In the genomic region with DNA sequence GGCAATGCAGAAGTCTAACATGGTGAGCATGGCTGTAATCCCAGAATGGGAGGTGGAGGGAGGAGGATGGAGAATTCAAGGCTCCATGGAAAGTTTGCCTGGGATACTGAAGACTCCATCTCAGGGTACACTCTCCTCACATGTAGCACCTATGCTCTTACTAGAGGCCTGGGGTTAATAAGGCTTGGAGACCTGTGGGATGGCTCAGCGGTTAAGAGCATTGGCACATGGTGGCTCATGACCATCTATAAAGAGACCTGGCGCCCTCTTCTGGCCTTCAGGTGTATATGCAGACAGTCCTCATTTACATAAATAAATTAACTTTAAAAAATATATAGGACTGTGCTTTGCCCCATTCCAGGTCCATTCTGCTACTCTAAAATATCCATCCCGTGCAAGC, we compare ENCODE assay signal across 11 mouse cellular contexts. TPM values are rescaled to one million over a fixed set of nuclear protein-coding genes. Genes with fewer than 3 reads are reported as not detected.
DNase-seq lines count a peak whose midpoint lies in the region; ATAC-seq lines count a peak whose summit lies in the region.
"Had no signal": no experiment of that assay in that cellular context is flagged by ENCODE, and none has a peak within 500 bp of the region (broad histone marks: within the 10 kb centered on the region; RNA-seq: fewer than 3 reads in every experiment).

No protein-coding gene starts in this region.

- H3K4me2 ChIP-seq in midbrain, embryonic 11.5 days, result no peak overlapping the region
- H3K4me2 ChIP-seq in forebrain, embryonic 11.5 days (ENCODE audit: low read depth, low read length, severe bottlenecking), result no peak overlapping the region

- H3K4me3 ChIP-seq in midbrain, embryonic 10.5 days, result no peak overlapping the region
- H3K4me3 ChIP-seq in midbrain, embryonic 11.5 days (ENCODE audit: low read depth, low read length), result no peak overlapping the region
- no peak overlapping the region for H3K4me3 ChIP-seq in forebrain, embryonic 11.5 days (ENCODE audit: low read depth, low read length)
- H3K4me3 ChIP-seq: myocyte had no signal

- H3K9me3 ChIP-seq in midbrain, embryonic 10.5 days (replicated peaks), result no peaks in the 10 kb centered on the region
- no peaks in the 10 kb centered on the region for H3K9me3 ChIP-seq in midbrain, embryonic 11.5 days (ENCODE audit: control insufficient read depth, low read length)
- H3K9me3 ChIP-seq in forebrain, embryonic 11.5 days (ENCODE audit: control insufficient read depth, low read length), result no peaks in the 10 kb centered on the region
- H3K9me3 ChIP-seq: hindbrain, embryonic 15.5 days had no signal

- 44% methylated on average over 3 of the region's 3 CpGs for WGBS in midbrain, embryonic 10.5 days
- WGBS in midbrain, embryonic 11.5 days, result 42% methylated on average over 3 of the region's 3 CpGs
- 40% methylated on average over 3 of the region's 3 CpGs for WGBS in forebrain, embryonic 11.5 days

- DNase-seq in adrenal gland, adult 18-20 months (ENCODE audit: low spot score in 2 of 2), result peak; percentile 8 to 43
- DNase-seq in adrenal gland, postnatal 4 days (ENCODE audit: low spot score in 2 of 2), result no peak
- DNase-seq in midbrain, embryonic 10.5 days (ENCODE audit: low spot score), result peak; percentile 24
- no peak for DNase-seq in midbrain, embryonic 11.5 days (ENCODE audit: low spot score, missing footprints)
- peak; percentile 56 for DNase-seq in brain, adult 2 months (ENCODE audit: low read depth, low spot score)
- peak; percentile 26 for DNase-seq in forelimb bud, embryonic 11.5 days (ENCODE audit: low read depth, low spot score)
- DNase-seq in forebrain, embryonic 11.5 days (ENCODE audit: low spot score), result no peak

- no peak for ATAC-seq in midbrain, embryonic 11.5 days (ENCODE audit: low FRiP score)
- ATAC-seq in monocyte, adult 5-6 weeks (replicated peaks; ENCODE audit: insufficient number of reproducible peaks, low FRiP score, low TSS enrichment, poor library complexity, severe bottlenecking), result peak; percentile 52
- no peak for ATAC-seq in forebrain, embryonic 11.5 days (replicated peaks; ENCODE audit: low FRiP score)

- no peak overlapping the region for H3K9ac ChIP-seq in midbrain, embryonic 11.5 days (ENCODE audit: low read length)
- no peak overlapping the region for H3K9ac ChIP-seq in forebrain, embryonic 11.5 days (ENCODE audit: low read length)
- H3K9ac ChIP-seq: hindbrain, embryonic 15.5 days had no signal

- H3K27me3 ChIP-seq in midbrain, embryonic 10.5 days (ENCODE audit: low read depth, poor library complexity, severe bottlenecking), result no peaks in the 10 kb centered on the region
- H3K27me3 ChIP-seq in midbrain, embryonic 11.5 days (ENCODE audit: control insufficient read depth, insufficient read depth, low read length), result no peaks in the 10 kb centered on the region
- no peaks in the 10 kb centered on the region for H3K27me3 ChIP-seq in forebrain, embryonic 11.5 days (ENCODE audit: control insufficient read depth, insufficient read depth, low read length)
- H3K27me3 ChIP-seq: hindbrain, embryonic 15.5 days had no signal

- H3K27ac ChIP-seq in midbrain, embryonic 10.5 days (replicated peaks), result no peak overlapping the region
- H3K27ac ChIP-seq in midbrain, embryonic 11.5 days (ENCODE audit: low read depth, low read length), result no peak overlapping the region
- no peak overlapping the region for H3K27ac ChIP-seq in forebrain, embryonic 11.5 days (ENCODE audit: low read depth, low read length)
- H3K27ac ChIP-seq: hindbrain, embryonic 15.5 days had no signal

- peaks cover 4% of the 10 kb centered on the region; the same call in 1 of the 2 replicates for H3K36me3 ChIP-seq in midbrain, embryonic 10.5 days
- H3K36me3 ChIP-seq in midbrain, embryonic 11.5 days (ENCODE audit: control insufficient read depth, insufficient read depth, low read length), result no peaks in the 10 kb centered on the region
- H3K36me3 ChIP-seq in forebrain, embryonic 11.5 days (ENCODE audit: control insufficient read depth, insufficient read depth, low read length), result no peaks in the 10 kb centered on the region
- H3K36me3 ChIP-seq: hindbrain, embryonic 15.5 days had no signal

- peaks cover 24% of the 10 kb centered on the region for H3K4me1 ChIP-seq in midbrain, embryonic 10.5 days
- peaks cover 4% of the 10 kb centered on the region; the same call in 1 of the 2 replicates for H3K4me1 ChIP-seq in midbrain, embryonic 11.5 days (ENCODE audit: control insufficient read depth, insufficient read depth, low read length)
- H3K4me1 ChIP-seq in forebrain, embryonic 11.5 days (replicated peaks; ENCODE audit: control insufficient read depth, insufficient read depth, low read length), result peaks cover 2% of the 10 kb centered on the region; the same call in 1 of the 2 replicates

RNA-seq across cellular contexts. Expression of a gene that starts 3.1 kb away (rescaled TPM):
- total RNA-seq in adrenal gland, adult 18-20 months (2021), result 1 to 10 TPM; 8.8 to 9.9 TPM
- total RNA-seq in adrenal gland, postnatal 4 days (2021), result 10 to 100 TPM; 14.4 to 20.4 TPM
- 80.5 and 91.7 TPM in 2 replicates for polyA plus RNA-seq in midbrain, embryonic 10.5 days (2016; fragmentation: Nextera tagmentation; extraction: Ambion mirVana)
- polyA plus RNA-seq in midbrain, embryonic 11.5 days (2014; fragmentation: Nextera tagmentation; extraction: Ambion mirVana), result 69.4 and 72.4 TPM in 2 replicates
- total RNA-seq in monocyte, adult 5-6 weeks (2017), result 8.6 to 18.2 TPM (median 17.8 TPM) in 3 replicates
- 70.0 and 78.2 TPM in 2 replicates for polyA plus RNA-seq in forebrain, embryonic 11.5 days (2014; fragmentation: Nextera tagmentation; extraction: Ambion mirVana)

RNA-seq across cellular contexts. Expression of a gene that starts 38.3 kb away (rescaled TPM):
- total RNA-seq in adrenal gland, adult 18-20 months (2021), result 1 to 10 TPM; 3.5 to 4.9 TPM
- total RNA-seq in adrenal gland, postnatal 4 days (2021), result 10 to 100 TPM in 1 of 2 experiments, 1 to 10 TPM in 1; 4.9 to 18.5 TPM
- polyA plus RNA-seq in midbrain, embryonic 10.5 days (2016; fragmentation: Nextera tagmentation; extraction: Ambion mirVana), result 9.3 and 16.8 TPM in 2 replicates
- 5.5 and 6.6 TPM in 2 replicates for polyA plus RNA-seq in midbrain, embryonic 11.5 days (2014; fragmentation: Nextera tagmentation; extraction: Ambion mirVana)
- not detected in 3 replicates for total RNA-seq in monocyte, adult 5-6 weeks (2017)
- 1.3 and 1.4 TPM in 2 replicates for polyA plus RNA-seq in forebrain, embryonic 11.5 days (2014; fragmentation: Nextera tagmentation; extraction: Ambion mirVana)
- polyA plus RNA-seq: C2C12, myocyte had no signal

RNA-seq across cellular contexts. Expression of a gene that starts 39.2 kb away (rescaled TPM):
- 1 to 10 TPM; 7.7 to 7.9 TPM for total RNA-seq in adrenal gland, adult 18-20 months (2021)
- 1 to 10 TPM; 7.5 to 7.6 TPM for total RNA-seq in adrenal gland, postnatal 4 days (2021)
- 2.2 and 3.4 TPM in 2 replicates for polyA plus RNA-seq in midbrain, embryonic 10.5 days (2016; fragmentation: Nextera tagmentation; extraction: Ambion mirVana)
- polyA plus RNA-seq in midbrain, embryonic 11.5 days (2014; fragmentation: Nextera tagmentation; extraction: Ambion mirVana), result 3.1 and 3.9 TPM in 2 replicates
- total RNA-seq in monocyte, adult 5-6 weeks (2017), result 3.2 to 5.0 TPM (median 4.7 TPM) in 3 replicates
- polyA plus RNA-seq in forebrain, embryonic 11.5 days (2014; fragmentation: Nextera tagmentation; extraction: Ambion mirVana), result 3.7 and 3.9 TPM in 2 replicates

RNA-seq across cellular contexts. Expression of a gene that starts 39.3 kb away (rescaled TPM):
- 10 to 100 TPM in 1 of 2 experiments, 1 to 10 TPM in 1; 9.4 to 11.6 TPM for total RNA-seq in adrenal gland, adult 18-20 months (2021)
- 10 to 100 TPM; 18.1 to 20.2 TPM for total RNA-seq in adrenal gland, postnatal 4 days (2021)
- 11.8 and 12.6 TPM in 2 replicates for polyA plus RNA-seq in midbrain, embryonic 10.5 days (2016; fragmentation: Nextera tagmentation; extraction: Ambion mirVana)
- 7.5 and 7.7 TPM in 2 replicates for polyA plus RNA-seq in midbrain, embryonic 11.5 days (2014; fragmentation: Nextera tagmentation; extraction: Ambion mirVana)
- total RNA-seq in monocyte, adult 5-6 weeks (2017), result 0.75 to 4.2 TPM (median 1.2 TPM) in 3 replicates
- polyA plus RNA-seq in forebrain, embryonic 11.5 days (2014; fragmentation: Nextera tagmentation; extraction: Ambion mirVana), result 11.8 and 13.6 TPM in 2 replicates

RNA-seq across cellular contexts. Expression of a gene that starts 48.7 kb away (rescaled TPM):
- 10 to 100 TPM; 75.4 to 83.9 TPM for total RNA-seq in adrenal gland, adult 18-20 months (2021)
- 100 to 1,000 TPM in 1 of 2 experiments, 10 to 100 TPM in 1; 99.1 to 100 TPM for total RNA-seq in adrenal gland, postnatal 4 days (2021)
- 55.7 and 56.3 TPM in 2 replicates for polyA plus RNA-seq in midbrain, embryonic 10.5 days (2016; fragmentation: Nextera tagmentation; extraction: Ambion mirVana)
- 71.0 and 75.4 TPM in 2 replicates for polyA plus RNA-seq in midbrain, embryonic 11.5 days (2014; fragmentation: Nextera tagmentation; extraction: Ambion mirVana)
- 317 to 399 TPM (median 347 TPM) in 3 replicates for total RNA-seq in monocyte, adult 5-6 weeks (2017)
- 68.3 and 68.7 TPM in 2 replicates for polyA plus RNA-seq in forebrain, embryonic 11.5 days (2014; fragmentation: Nextera tagmentation; extraction: Ambion mirVana)

Comparison
In these comparisons a context has a peak if more than half of its experiments do, and no peak if none do; other contexts are left out.
1. DNase-seq: peak in adrenal gland, adult 18-20 months (2 of 2), midbrain, embryonic 10.5 days (single experiment), brain, adult 2 months (single experiment) and forelimb bud, embryonic 11.5 days (single experiment); none in adrenal gland, postnatal 4 days (0 of 2), midbrain, embryonic 11.5 days (single experiment) and forebrain, embryonic 11.5 days (single experiment).